Mouse (Mus musculus): Measurements from ENCODE around the gene Lce3c. TPM values are rescaled to one million over a fixed set of nuclear protein-coding genes. Genes with fewer than 3 reads are reported as not detected.

Gene Lce3c
- polyA plus RNA-seq, 1 experiment from 2014 or later, result not detected

DNA sequence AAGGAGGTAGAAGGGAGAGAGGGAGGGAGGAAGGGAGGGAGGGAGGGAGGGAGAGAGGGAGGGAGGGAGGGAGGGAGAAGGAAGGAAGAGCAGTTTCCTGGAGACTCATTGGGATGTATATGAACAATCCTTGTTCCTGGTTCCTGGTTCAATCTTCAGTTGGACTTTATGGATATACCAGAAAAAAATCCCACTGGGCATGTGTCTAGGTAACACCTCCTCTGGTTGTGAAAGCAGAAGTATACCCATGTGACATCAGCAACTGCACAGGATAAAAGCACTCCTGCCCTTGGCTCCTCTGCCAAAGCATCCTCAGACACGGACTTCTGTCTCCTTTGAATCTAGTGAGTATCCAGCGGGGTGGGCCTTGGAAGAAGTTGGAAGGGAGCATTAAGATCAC lies 11.6 kb upstream of the Lce3c start, which contains the start of gene Lce3b:
Gene Lce3b, plus strand, starts transcription at position 301 of the 400 bp plus-strand sequence.
- no peak within 1 kb of the TSS for H3K27ac ChIP-seq (replicated peaks in 1 of 2; ENCODE audit: control insufficient read depth in 1 of 2, insufficient read depth in 1 of 2, low read depth in 2 of 2, low read length in 2 of 2)
- no peaks in the 10 kb centered on the region for H3K27me3 ChIP-seq (ENCODE audit: control insufficient read depth, insufficient read depth, low read length)
- ATAC-seq (ENCODE audit: insufficient number of reproducible peaks, insufficient read depth, low FRiP score, low read depth), result no peak
- H3K9ac ChIP-seq (ENCODE audit: low read length), result no peak within 1 kb of the TSS
- H3K4me2 ChIP-seq (ENCODE audit: low read length), result no peak within 1 kb of the TSS
- WGBS, result 60% methylated on average over 2 of the region's 2 CpGs
- H3K36me3 ChIP-seq (ENCODE audit: control insufficient read depth, insufficient read depth, low read length), result no peaks in the 10 kb centered on the region
- H3K4me1 ChIP-seq (ENCODE audit: control insufficient read depth in 2 of 2, insufficient read depth in 2 of 2, low read length in 2 of 2), result no peaks in the 10 kb centered on the region
- H3K4me3 ChIP-seq (ENCODE audit: control insufficient read depth in 1 of 2, insufficient read depth in 1 of 2, low read depth in 1 of 2, low read length in 2 of 2), result no peak within 1 kb of the TSS
- no peaks in the 10 kb centered on the region for H3K9me3 ChIP-seq (ENCODE audit: control insufficient read depth, low read length)

DNA sequence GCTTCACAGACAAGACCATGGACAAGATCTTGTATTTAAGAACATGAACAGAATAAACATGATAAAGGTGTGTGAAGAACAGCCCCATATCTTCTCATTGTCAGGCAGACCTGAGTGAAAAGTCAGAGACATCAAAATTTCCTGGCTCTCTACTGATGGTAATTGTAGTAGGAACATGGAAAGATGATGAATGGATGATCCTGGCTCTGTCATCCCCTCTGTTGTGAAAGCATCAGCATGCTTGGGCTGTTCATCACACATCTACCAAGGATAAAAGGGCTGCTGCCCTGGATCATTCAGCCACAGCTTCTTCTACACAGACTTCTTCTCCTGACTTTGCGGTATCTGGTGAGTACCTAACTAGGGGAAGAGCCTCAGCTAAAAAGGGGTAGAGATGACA lies 12.8 kb downstream of the Lce3c start, which contains the start of gene Lce3d:
Gene Lce3d, plus strand, starts transcription at position 301 of the 400 bp plus-strand sequence.
- no peak for ATAC-seq (ENCODE audit: insufficient number of reproducible peaks, insufficient read depth, low FRiP score, low read depth)
- 82% methylated on average over 1 of the region's 1 CpGs for WGBS
- no peak within 1 kb of the TSS for H3K9ac ChIP-seq (ENCODE audit: low read length)
- no peaks in the 10 kb centered on the region for H3K4me1 ChIP-seq (ENCODE audit: control insufficient read depth in 2 of 2, insufficient read depth in 2 of 2, low read length in 2 of 2)
- H3K4me3 ChIP-seq (ENCODE audit: control insufficient read depth in 1 of 2, insufficient read depth in 1 of 2, low read depth in 1 of 2, low read length in 2 of 2), result no peak within 1 kb of the TSS
- H3K27ac ChIP-seq (replicated peaks in 1 of 2; ENCODE audit: control insufficient read depth in 1 of 2, insufficient read depth in 1 of 2, low read depth in 2 of 2, low read length in 2 of 2), result no peak within 1 kb of the TSS
- H3K9me3 ChIP-seq (ENCODE audit: control insufficient read depth, low read length), result no peaks in the 10 kb centered on the region
- no peaks in the 10 kb centered on the region for H3K27me3 ChIP-seq (ENCODE audit: control insufficient read depth, insufficient read depth, low read length)
- no peaks in the 10 kb centered on the region for H3K36me3 ChIP-seq (ENCODE audit: control insufficient read depth, insufficient read depth, low read length)
- H3K4me2 ChIP-seq (ENCODE audit: low read length), result no peak within 1 kb of the TSS

DNA sequence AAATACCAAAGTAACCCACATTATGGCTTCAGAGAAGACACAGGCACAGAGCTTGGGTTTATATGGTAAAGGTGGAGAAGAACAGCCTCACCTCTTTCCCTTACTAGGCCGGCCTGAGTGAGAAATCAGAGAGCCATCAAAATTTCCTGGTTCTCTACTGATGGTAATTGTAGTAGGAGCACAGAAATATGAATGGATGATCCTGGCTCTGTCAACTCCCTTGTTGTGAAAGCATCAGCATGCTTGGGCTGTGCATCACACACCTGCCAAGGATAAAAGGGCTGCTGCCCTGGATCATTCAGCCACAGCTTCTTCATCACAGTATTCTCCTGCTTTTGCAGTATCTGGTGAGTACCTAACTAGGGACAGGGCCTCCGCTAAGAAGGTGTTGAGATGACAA lies 22.5 kb downstream of the Lce3c start, which contains the start of gene Lce3e:
Gene Lce3e, plus strand, starts transcription at position 301 of the 400 bp plus-strand sequence.
- no peak within 1 kb of the TSS for H3K4me3 ChIP-seq (ENCODE audit: control insufficient read depth in 1 of 2, insufficient read depth in 1 of 2, low read depth in 1 of 2, low read length in 2 of 2)
- no peak within 1 kb of the TSS for H3K27ac ChIP-seq (replicated peaks in 1 of 2; ENCODE audit: control insufficient read depth in 1 of 2, insufficient read depth in 1 of 2, low read depth in 2 of 2, low read length in 2 of 2)
- H3K27me3 ChIP-seq (ENCODE audit: control insufficient read depth, insufficient read depth, low read length), result no peaks in the 10 kb centered on the region
- ATAC-seq (ENCODE audit: insufficient number of reproducible peaks, insufficient read depth, low FRiP score, low read depth), result no peak
- H3K9ac ChIP-seq (ENCODE audit: low read length), result no peak within 1 kb of the TSS
- H3K9me3 ChIP-seq (ENCODE audit: control insufficient read depth, low read length), result no peaks in the 10 kb centered on the region
- no peak within 1 kb of the TSS for H3K4me2 ChIP-seq (ENCODE audit: low read length)
- no peaks in the 10 kb centered on the region for H3K4me1 ChIP-seq (ENCODE audit: control insufficient read depth in 2 of 2, insufficient read depth in 2 of 2, low read length in 2 of 2)
- no peaks in the 10 kb centered on the region for H3K36me3 ChIP-seq (ENCODE audit: control insufficient read depth, insufficient read depth, low read length)
- WGBS, result 72% methylated on average over 2 of the region's 2 CpGs

DNA sequence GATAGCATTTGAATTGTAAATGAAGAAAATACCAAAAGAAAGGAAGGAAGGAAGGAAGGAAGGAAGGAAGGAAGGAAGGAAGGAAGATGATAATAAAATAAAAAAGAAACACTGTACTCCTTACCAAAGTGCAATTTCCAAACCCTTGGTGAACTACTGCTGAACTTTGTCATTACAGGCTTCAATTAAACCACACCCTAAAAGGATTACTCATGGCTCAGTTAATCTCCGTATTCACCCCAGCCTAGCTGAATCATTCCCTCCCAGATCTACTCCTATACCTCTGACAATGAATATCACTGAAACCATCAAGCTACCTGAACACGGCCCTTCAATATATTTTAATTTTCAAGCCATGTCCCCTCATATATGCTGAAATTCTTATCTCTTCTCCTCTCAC lies 34.2 kb downstream of the Lce3c start:
- H3K27ac ChIP-seq (replicated peaks in 1 of 2; ENCODE audit: control insufficient read depth in 1 of 2, insufficient read depth in 1 of 2, low read depth in 2 of 2, low read length in 2 of 2), result no peak overlapping the region
- H3K4me2 ChIP-seq (ENCODE audit: low read length), result no peak overlapping the region
- no peaks in the 10 kb centered on the region for H3K27me3 ChIP-seq (ENCODE audit: control insufficient read depth, insufficient read depth, low read length)
- WGBS, result 64% methylated on average over 2 of the region's 2 CpGs
- no peaks in the 10 kb centered on the region for H3K9me3 ChIP-seq (ENCODE audit: control insufficient read depth, low read length)
- H3K4me3 ChIP-seq (ENCODE audit: control insufficient read depth in 1 of 2, insufficient read depth in 1 of 2, low read depth in 1 of 2, low read length in 2 of 2), result no peak overlapping the region
- no peaks in the 10 kb centered on the region for H3K36me3 ChIP-seq (ENCODE audit: control insufficient read depth, insufficient read depth, low read length)
- H3K9ac ChIP-seq (ENCODE audit: low read length), result no peak overlapping the region
- no peaks in the 10 kb centered on the region for H3K4me1 ChIP-seq (ENCODE audit: control insufficient read depth in 2 of 2, insufficient read depth in 2 of 2, low read length in 2 of 2)
- ATAC-seq (ENCODE audit: insufficient number of reproducible peaks, insufficient read depth, low FRiP score, low read depth), result no peak

DNA sequence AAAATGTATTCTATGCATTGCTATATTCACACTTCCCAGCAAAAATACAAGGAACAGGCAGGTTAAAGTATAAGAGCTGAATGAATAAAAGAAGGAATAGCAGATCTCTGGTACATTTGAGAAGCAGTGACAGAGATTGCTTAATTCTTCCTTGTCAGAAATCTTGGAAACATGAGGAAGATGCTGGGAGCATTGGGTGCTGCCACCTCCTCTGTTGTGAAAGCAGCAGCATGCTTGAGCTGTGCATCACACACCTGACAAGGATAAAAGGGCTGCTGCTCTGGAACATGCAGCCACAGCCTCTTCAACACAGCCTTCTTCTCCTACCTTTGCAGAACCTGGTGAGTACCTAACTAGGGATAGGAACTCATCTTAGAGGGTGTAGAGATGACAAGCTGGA lies 47.6 kb downstream of the Lce3c start, which contains the start of gene Lce3f:
Gene Lce3f, plus strand, starts transcription at position 301 of the 400 bp plus-strand sequence.
- Histone ChIP-seq H3K36me3 (ENCODE audit: control insufficient read depth, insufficient read depth, low read length) (no peaks in the 10 kb centered on the region), H3K27me3 (ENCODE audit: control insufficient read depth, insufficient read depth, low read length) (peaks cover 4% of the 10 kb centered on the region; the same call in 1 of the 2 replicates), H3K27ac (replicated peaks in 1 of 2; ENCODE audit: control insufficient read depth in 1 of 2, insufficient read depth in 1 of 2, low read depth in 2 of 2, low read length in 2 of 2) (no peak within 1 kb of the TSS), H3K4me1 (ENCODE audit: control insufficient read depth in 2 of 2, insufficient read depth in 2 of 2, low read length in 2 of 2) (no peaks in the 10 kb centered on the region), H3K4me2 (ENCODE audit: low read length) (no peak within 1 kb of the TSS), H3K9ac (ENCODE audit: low read length) (no peak within 1 kb of the TSS), H3K9me3 (ENCODE audit: control insufficient read depth, low read length) (no peaks in the 10 kb centered on the region), H3K4me3 (ENCODE audit: control insufficient read depth in 1 of 2, insufficient read depth in 1 of 2, low read depth in 1 of 2, low read length in 2 of 2) (no peak within 1 kb of the TSS)
- ATAC-seq (ENCODE audit: insufficient number of reproducible peaks, insufficient read depth, low FRiP score, low read depth), result no peak

Other genes with a start within 250 kb of the Lce3c start
- not detected in 2 replicates for gene Lce1e, start 235.4 kb upstream of the Lce3c start, polyA plus RNA-seq (2014; fragmentation: Nextera tagmentation; extraction: Ambion mirVana)
- not detected in 2 replicates for gene Lce1f, start 224.1 kb upstream of the Lce3c start, polyA plus RNA-seq (2014; fragmentation: Nextera tagmentation; extraction: Ambion mirVana)
- gene Gm38119, start 205.4 kb upstream of the Lce3c start, polyA plus RNA-seq (2014; fragmentation: Nextera tagmentation; extraction: Ambion mirVana), result not detected in 2 replicates
- not detected in 2 replicates for gene Lce1g, start 192.1 kb upstream of the Lce3c start, polyA plus RNA-seq (2014; fragmentation: Nextera tagmentation; extraction: Ambion mirVana)
- not detected in 2 replicates for gene Lce1h, start 179.4 kb upstream of the Lce3c start, polyA plus RNA-seq (2014; fragmentation: Nextera tagmentation; extraction: Ambion mirVana)
- gene Lce1i, start 165.6 kb upstream of the Lce3c start, polyA plus RNA-seq (2014; fragmentation: Nextera tagmentation; extraction: Ambion mirVana), result not detected in 2 replicates
- gene Lce1j, start 154.0 kb upstream of the Lce3c start, polyA plus RNA-seq (2014; fragmentation: Nextera tagmentation; extraction: Ambion mirVana), result not detected in 2 replicates
- not detected in 2 replicates for gene Lce1k, start 136.6 kb upstream of the Lce3c start, polyA plus RNA-seq (2014; fragmentation: Nextera tagmentation; extraction: Ambion mirVana)
- not detected in 2 replicates for gene Kprp, start 117.2 kb upstream of the Lce3c start, polyA plus RNA-seq (2014; fragmentation: Nextera tagmentation; extraction: Ambion mirVana)
- gene Lce1l, start 93.2 kb upstream of the Lce3c start, polyA plus RNA-seq (2014; fragmentation: Nextera tagmentation; extraction: Ambion mirVana), result not detected in 2 replicates
- gene 2310050C09Rik, start 74.3 kb upstream of the Lce3c start, polyA plus RNA-seq (2014; fragmentation: Nextera tagmentation; extraction: Ambion mirVana), result not detected in 2 replicates
- gene Lce3a, start 18.3 kb upstream of the Lce3c start, polyA plus RNA-seq (2014; fragmentation: Nextera tagmentation; extraction: Ambion mirVana), result not detected in 2 replicates
- not detected in 2 replicates for gene Lce3b, start 11.5 kb upstream of the Lce3c start, polyA plus RNA-seq (2014; fragmentation: Nextera tagmentation; extraction: Ambion mirVana)
- not detected in 2 replicates for gene Lce3d, start 12.9 kb downstream of the Lce3c start, polyA plus RNA-seq (2014; fragmentation: Nextera tagmentation; extraction: Ambion mirVana)
- not detected in 2 replicates for gene Lce3e, start 22.6 kb downstream of the Lce3c start, polyA plus RNA-seq (2014; fragmentation: Nextera tagmentation; extraction: Ambion mirVana)
- gene Lce3f, start 47.7 kb downstream of the Lce3c start, polyA plus RNA-seq (2014; fragmentation: Nextera tagmentation; extraction: Ambion mirVana), result not detected in 2 replicates
- not detected in 2 replicates for gene Crct1, start 71.2 kb downstream of the Lce3c start, polyA plus RNA-seq (2014; fragmentation: Nextera tagmentation; extraction: Ambion mirVana)
- gene Lce1m, start 74.6 kb downstream of the Lce3c start, polyA plus RNA-seq (2014; fragmentation: Nextera tagmentation; extraction: Ambion mirVana), result not detected in 2 replicates
- gene Gm4858, start 124.3 kb downstream of the Lce3c start, polyA plus RNA-seq (2014; fragmentation: Nextera tagmentation; extraction: Ambion mirVana), result not detected in 2 replicates
- not detected in 2 replicates for gene Crnn, start 200.3 kb downstream of the Lce3c start, polyA plus RNA-seq (2014; fragmentation: Nextera tagmentation; extraction: Ambion mirVana)

All from heart, embryonic 14.5 days (tissue).